Mouse (Mus musculus) adrenal gland, postnatal 10 days (tissue): ENCODE results near the gene Nsd2. TPM values are rescaled to one million over a fixed set of nuclear protein-coding genes. Genes with fewer than 3 reads are reported as not detected.
A peak's percentile ranks its signal among the peaks of the same experiment; 100 is the strongest.
"Not testable (repeated sequence)": the region's sequence is repeated elsewhere in the genome, so short reads cannot be mapped to it uniquely, and the experiment has no call there.

Experiments
- DNase-seq: peaks from one replicate; pipeline ENCODE4 v3.0.0; 2021; ENCODE audit warnings: mixed read lengths
- total RNA-seq, 2 experiments: library from RNA; stranded (reverse); gene quantifications; 2 replicates each; pipeline ENCODE4 v1.2.3; 2021

Nsd2 gene
- total RNA-seq, 2 experiments from 2014 or later: 54.3 to 71.7 TPM

DNA sequence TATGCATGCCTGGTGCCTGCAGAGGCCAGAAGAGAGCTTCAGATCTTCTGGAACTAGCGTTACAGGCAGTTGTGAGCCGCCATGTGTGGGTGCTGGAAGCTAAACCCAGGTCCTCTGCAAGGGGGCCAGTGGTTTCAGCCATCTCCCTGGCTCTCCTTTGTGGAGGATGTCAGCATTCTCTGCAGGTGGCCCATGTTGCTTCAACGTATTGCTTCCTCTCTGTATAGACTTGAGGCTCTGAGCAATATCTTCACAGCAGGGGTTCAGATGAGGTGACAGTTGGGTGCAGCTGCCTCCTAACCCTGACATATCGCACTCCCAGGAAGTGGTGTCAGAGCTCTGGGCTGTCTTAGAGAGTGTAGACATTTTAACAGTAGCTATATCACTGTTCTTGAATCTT, 30.9 kb downstream of the Nsd2 start:
- no peak for DNase-seq

DNA sequence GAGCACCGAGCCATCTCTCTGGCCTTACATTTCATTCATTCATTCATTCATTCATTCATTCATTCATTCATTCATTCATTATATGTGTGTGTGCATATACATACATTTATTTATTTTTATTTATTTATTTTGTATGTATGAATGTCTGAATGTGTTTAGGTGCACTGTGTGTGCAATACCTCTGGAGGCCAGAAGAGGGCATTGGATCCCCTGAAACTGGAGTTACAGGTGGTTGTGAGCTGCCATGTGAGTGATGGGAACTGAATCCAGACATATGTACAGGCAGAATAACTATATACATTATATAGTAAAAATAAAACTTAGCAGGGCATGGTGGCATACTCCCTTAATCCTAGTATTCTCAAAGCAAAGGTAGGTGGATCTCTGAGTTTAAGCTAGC, 32.6 kb downstream of the Nsd2 start:
- no peak for DNase-seq

DNA sequence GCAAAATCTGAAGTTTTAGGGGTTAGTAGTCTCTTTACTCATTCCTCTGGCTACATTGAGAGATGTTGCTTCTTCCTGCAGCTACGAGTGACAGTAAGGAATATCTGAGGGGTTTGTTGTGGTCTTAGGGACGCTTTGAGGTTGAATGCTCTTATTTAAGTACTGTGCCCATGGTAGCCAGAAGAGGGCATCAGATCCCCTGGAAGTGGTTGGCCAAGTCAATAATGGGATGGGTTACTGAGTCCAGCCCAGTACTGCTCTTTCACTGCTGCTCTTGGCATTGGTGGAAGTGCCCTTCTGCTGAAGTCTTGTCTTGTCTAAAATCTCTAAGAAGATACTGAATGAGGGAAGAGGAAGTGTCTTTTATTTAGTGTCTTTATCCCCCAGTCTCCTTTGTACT, 33.5 kb downstream of the Nsd2 start:
- peak; percentile 11 for DNase-seq

DNA sequence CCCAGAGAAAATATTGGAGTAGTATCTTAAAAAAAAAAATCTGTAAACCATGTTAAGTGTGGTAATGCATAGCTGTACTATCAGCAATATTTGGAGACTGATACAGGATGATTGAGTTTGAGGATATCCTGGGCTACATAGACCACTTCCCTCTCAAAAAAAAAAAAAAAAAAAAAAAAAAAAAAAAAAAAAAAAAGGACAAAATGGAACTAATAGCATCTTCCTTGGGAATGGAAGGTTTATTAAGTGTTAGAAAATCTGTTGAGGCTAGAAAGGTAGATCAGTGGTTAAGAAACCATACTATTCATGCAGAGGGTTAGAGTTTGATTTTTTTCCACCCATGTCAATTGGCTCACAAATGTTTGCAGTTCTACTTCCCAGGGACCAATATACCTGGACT, 37.2 kb downstream of the Nsd2 start:
- DNase-seq: no peak

DNA sequence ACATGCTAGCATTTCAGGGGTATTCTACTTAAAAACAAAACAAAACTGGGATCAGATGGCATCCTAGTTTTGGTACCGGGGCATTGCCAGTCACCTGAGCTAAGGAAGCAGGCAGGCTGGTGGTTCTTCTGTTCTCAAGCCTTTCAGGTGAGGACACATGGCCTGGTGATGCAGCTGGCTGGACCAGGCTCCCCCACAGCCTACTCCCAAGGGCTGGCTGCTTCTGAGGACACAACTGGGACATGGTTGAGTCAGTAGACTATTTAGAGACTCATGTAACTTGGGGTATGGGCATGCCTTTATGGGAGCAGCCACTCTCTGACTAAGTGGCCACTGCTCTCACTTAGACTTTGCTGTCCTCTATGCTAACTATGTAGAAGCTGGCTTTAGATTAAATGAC, 54.9 kb downstream of the Nsd2 start:
- DNase-seq: no peak

DNA sequence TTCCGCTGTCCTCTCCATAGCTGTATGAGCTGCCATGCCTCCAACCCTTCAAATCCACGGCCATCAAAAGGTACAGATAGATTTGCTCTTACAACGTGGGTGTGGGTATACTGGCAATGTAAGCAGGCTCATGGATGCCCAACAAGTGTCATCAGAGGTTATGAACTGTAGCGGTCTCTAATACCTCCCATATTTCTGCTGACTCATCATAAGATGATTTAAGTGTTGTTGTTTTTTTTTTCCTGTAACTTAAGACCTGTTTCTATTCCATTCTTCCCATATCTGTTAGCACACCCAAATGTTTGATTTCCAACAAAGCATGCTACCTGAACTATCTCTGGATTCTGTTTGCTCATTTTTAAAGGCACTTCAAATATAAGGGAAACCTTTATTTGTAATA, 60.6 kb downstream of the Nsd2 start:
- no peak for DNase-seq

DNA sequence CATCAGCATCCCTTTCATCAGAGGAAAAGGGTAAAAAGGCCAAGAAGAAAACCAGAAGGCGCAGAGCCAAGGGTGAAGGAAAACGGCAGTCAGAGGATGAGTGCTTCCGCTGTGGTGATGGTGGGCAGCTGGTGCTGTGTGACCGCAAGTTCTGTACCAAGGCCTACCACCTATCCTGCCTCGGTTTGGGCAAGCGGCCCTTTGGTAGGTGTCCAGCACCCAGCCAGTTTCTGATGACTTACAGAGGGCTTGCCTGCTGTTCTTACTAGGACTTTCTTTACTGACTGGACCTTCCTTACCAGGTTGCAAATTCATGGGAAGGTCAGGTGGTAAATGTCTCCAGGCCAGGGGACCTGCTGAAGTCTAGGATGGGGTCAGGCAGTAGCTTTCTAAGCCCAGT, 72.9 kb downstream of the Nsd2 start:
- no peak for DNase-seq

DNA sequence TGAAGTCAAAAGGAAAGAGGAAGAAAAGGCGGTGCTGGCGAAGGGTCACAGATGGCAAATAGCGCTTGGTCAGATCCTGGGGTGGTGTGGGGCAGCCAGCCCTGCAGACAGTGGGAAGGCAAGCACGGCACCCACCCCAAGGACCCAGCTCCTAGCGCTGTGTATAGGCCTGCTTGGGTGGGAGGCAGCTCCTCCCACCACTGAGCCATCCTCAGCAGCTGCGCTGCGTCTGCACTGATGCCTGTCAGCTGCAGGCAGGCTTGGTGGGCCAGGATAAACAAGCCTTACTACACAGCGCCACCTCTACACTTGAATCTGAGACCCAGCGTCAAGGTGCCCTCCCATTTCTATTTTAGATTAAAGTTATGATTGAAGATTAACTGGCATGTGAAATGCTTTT, 74.6 kb downstream of the Nsd2 start:
- no peak for DNase-seq

DNA sequence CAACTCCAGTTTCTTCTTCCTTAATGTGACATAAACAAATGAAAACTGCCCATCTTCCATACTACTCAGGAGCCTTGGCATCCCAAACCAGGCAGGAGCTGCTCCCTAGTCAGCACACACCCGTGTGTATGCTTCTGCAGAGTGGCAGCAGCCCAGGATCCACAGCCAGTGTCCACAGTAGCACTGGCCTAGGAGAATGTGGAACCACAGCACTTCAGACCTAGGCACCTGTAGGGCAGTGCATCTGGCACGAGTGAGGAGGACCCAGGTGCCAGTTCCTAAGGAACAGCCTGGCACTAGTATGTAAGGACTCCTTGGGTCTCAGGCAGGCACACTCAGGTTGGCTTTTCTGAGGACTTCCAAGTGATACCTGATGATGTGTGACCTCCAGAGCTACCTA, 76.6 kb downstream of the Nsd2 start:
- DNase-seq: no peak

DNA sequence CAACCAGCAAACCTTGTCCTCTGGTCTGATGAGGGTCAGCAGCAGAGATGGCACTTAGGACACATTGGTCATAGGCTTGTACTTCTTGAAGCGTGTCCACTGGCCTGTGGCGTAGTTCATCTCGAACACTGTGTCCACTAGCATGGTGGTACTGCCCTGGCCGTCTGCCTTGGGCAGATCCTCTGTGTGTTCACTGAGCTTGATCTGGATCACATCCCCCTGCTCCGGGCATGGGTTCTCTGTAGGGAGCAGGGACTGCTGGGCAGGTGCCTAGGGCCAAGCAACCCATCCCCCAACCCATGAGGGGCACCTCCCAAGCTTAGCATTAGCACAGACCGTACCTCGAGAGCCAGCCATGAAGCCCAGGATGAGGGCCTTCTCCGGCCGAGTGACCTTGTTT, 78.1 kb downstream of the Nsd2 start:
- no peak for DNase-seq

DNA sequence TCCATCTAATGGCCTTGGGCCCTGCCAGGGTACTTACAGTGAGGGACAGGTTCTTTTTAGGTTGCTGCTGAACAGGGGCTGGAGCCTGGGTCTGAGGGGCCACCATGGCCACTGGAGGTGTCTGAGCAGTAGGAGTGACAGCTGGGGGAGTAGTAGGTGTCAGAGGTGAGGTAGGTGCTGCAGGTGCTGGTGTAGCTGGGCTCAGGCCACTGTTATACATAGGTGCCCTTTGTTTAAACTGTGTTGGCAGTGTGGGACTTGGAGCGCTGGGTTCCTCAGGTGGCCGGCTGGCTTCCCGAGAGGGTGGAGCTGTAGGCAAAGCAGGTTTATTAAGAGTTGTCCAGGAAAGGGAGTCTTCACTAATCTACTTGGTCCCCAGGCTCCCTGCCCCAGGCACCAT, 78.7 kb downstream of the Nsd2 start:
- DNase-seq: no peak

DNA sequence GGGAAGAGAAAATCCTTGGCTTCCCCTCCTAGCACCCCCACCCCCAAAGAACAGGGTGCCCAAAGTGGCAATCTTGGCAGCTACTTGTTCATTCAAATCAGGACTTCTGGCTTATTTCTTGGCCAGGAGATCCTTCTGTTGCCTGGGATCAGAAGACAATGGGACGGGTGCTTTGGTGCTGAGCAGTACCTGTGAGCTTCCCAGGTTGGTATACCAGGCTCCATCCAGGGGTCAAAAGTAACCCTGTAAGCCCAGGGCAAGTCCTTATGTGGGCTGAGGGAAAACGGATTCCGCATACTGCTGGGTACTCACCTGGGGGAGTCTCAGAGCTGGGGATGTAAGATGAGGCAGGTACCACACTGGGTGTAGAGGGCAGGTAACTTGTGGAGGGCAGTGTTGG, 79.6 kb downstream of the Nsd2 start:
- DNase-seq: no peak

DNA sequence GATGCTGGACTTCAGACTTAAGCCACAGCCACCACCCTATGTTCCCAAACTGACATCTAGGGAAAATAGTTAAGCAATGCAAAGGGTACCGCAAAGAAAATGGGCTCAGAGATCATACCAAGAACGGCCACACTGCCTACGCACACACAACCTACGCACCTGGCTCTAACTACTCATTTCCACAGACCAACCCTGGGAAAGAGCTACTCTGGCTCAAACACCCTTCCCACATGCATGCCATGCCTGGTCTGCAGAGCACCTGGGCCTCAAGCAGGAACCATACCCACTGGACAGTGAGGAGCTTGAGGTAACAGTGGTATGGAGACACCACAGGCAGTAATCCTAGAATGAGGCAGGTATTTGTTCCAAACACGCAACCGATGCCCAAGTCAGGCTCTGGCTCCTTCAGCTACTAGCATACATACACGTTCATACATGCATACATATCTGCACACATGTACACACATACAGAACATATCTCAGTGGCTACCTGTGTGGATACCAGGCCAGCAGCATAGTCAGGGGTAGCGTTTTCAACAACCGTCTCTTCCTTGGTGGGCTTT, 80.3 kb downstream of the Nsd2 start:
- no peak for DNase-seq

DNA sequence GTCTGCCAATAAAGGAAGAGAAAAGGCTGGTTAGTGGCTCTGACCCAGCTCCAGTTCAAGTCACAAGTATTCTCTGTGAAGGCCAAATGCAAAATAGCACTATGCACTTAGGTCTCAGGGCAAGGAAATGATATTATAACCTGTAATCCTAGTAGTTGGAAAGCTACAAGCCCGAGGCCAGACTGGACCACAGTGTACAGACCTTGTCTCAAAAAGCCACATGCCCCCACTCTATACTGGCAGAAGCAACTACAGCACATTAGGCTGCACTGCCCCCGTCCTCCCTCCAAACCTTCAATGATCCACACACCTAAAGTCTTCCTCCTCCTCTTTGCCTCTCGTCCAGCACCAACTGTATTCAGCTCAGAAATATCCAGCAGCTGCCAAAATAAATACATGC, 80.8 kb downstream of the Nsd2 start:
- no peak for DNase-seq

DNA sequence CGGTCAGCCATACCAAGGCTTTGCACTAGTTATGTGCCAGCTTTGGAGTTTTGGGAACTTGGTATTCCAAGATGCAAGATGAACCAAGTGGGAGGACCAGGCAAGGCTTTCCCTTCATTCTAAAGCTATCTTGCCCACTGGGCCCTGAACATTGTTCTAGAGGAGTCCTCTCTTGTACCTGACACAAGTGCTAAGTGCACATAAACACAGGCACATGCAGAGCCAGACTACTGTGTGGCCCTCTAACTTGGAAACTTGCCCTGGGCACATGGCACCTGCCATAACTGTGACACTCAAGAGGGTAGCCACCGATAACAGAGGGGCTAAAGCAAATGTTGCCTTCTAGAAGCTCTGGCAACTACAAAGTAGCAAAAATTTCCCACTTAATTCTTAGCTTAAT, 82.2 kb downstream of the Nsd2 start:
- DNase-seq: no peak

DNA sequence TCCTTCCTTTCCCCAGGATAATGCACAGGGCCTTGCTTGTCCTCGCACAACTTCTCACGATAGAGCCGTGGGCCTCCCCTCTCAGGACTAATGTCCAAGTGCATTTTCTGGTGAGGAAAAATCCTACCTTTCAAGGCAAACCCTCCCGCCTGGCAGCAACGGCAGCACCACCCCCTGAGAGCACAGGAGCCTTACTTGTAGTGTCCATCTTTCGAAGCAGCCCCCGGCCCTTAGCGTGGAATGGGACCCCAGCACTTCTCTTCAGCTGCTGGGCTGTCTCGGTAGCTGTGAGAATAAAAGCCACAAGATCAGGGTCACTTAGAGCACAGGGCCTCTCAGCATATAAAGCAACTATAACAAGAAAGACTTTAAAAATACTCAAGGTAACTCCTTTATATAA, 82.7 kb downstream of the Nsd2 start:
- no peak for DNase-seq

DNA sequence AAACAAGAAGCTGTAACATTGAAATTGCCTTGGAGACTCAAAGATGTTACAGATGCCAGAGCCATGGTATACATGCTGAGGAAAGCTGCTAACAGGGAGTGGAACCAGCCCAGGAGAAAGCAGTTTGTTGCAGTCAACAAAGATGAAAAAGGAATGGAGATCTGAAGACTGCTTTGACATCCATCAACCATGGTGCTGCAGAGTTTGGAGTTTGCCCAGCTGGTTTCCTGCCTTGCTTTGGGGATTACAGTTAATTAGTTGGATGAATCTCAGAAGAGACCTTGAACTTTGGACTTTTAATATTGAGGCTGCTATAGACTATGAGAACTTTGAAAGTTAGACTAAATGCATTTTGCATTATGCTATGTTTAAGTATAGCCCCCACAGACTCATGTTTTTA, 94.5 kb downstream of the Nsd2 start:
- not testable (repeated sequence) for DNase-seq

DNA sequence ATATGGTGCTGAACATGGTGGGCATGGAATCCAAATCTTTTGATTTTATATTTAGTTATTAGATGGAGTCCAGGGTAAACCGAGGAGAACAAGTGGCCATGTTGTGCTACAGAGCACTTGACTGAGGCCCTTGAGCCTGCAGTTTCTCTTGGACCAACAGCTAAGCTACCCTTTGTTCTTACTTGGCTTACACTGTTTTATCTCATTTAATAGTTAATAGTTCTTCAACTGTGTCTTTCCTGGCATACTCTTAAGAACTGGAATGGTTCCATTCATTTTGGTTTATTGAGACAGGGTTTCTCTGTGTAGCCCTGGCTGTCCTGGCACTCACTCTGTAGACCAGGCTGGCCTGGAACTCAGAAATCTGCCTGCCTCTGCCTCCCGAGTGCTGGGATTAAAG, 96.1 kb downstream of the Nsd2 start:
- not testable (repeated sequence) for DNase-seq

DNA sequence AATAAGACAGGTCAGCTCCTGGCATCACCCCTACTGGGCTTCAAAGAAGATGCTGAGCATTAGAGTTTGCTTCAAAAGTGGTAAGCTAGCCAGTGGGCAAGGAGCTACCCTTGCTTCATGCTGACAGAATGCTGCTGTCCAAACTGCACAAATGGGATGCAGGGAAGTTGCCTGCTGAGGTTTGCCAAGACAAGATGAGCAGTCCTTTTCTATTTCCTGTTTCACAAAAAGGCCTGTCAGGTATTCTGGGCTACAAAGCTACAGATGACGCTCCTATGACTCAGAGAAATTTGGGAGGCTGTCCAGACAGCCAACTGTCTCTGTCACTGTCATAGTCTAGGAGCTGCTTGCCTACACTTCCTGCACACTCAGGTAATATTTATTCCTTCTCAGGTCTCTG, 98.9 kb downstream of the Nsd2 start:
- no peak for DNase-seq

DNA sequence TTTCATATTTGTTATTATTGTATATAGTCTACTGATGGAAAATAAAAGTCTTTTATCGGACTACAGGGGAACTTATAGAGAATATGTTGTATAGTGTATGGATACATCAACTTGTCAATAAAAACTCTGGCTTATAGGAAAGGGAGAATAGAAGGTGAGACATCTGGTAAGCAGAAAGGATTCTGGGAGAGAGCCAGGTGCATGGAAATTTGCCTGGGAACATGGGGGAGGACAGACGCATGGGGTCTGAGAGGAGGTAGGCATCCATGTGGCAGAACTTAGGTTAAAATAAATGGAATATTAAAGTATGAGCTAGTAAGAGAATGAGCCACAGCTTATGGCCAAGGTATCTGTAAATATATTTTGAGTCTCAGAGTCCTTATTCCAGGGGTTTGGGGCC, 99.5 kb downstream of the Nsd2 start:
- no peak for DNase-seq

DNA sequence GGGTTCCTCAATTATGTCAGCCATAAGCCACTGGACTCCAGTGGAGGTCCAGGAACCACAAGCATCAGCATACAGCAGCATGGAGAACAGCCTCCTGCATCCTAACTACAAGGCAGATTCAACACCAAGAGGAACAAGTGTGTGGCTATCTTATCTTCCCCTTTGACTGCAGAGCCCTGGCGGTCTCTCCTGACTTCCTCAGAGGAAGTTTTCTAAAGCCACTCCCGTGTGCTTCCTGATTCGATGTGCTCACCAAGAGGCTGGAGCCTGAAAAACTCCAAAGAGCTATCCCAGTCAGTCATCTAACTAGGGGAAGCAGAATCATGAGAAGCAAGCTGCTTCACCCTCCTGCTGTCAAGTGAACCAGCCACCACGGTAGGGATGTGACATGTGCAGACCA, 100.4 kb downstream of the Nsd2 start:
- DNase-seq: no peak

DNA sequence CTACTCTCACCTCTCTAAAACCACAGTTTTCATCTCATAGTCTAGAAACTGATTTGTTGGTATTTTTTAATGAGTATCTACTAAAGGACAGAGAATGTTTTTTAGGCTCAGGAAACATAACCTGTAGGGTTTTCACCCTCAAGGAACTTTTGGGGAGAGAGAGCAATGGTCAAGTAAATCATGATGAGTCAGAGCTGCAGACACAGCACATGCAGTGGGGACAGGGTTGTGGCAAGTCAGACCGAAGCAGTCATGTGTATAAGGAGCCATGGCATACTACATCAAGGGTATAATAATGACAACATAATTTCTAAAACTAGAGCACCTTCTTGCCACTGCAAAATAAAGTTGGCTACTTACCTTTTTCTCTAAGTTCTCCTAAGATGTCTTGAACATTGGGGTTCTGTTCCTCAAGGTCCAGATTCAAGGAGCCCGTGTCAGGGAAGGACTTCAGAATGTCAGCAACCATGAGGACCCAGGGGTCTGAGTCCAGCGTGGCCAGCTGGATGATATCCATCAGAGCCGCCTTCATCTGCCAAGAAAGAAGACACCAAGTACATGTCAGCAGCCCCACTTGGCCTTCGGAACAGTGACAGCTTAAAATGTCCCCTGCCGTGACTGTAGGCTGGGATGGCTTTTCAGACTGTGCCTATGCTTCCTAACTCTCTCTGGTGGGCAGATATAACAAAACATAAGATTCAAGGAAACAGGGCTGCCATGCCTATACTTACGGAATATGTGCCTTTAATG, 101.1 kb downstream of the Nsd2 start:
- no peak for DNase-seq

DNA sequence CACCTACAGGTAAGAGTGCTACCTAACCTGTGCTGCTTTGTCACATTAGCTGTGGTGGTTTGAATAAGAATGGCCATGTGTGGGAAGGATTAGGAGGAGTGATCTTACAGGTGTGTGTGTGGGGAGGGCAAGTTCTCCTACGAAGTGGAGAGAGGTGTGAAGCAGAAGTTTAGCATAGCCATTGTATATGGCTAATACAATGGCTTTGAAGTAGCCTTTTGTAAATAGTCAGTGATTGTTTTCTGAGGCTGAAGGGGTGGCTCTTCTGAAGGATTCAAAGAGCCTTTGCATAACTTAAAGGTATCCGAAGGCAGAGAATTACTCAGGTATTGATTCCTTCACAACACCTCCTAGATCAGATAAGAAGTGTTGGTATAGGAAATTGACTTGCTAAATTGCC, 102.0 kb downstream of the Nsd2 start:
- no peak for DNase-seq

DNA sequence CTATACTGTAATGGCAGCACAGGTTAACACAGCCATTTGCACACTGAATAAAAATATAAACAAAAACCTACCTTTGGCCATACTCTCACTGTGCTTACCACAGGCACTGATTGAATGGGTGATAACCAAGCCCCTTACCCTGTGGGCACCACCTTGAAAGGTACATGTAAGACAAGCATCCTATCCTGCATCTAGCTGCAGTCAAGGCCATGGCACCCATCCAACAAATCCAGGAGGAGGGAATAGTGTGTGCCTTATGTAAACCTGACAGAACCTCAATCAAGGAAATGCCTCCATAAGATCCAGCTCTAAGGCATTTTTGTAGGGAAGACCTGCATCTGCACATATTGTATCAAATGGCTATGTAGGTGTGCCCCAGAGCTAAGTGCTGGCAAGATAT, 105.6 kb downstream of the Nsd2 start:
- no peak for DNase-seq

DNA sequence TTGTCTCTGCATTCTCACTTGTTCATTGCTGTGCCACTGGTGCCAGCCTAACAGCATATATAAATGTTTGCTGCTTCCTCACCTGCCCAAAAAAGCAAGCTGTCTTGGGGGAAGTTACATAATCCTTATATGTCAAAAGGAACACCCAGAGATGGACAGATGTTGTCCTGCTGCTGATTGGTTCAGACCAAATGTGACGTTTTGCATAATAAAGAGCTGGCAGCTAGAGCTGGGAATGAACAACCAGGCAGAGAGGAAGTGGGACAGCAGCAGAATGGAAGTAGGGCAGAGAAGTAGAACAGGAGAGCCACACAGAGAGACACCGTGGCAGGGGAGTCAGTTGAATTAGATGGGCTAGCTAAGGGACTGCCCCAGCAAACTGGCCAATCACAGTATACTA, 111.9 kb downstream of the Nsd2 start:
- no peak for DNase-seq
